Mouse (Mus musculus) adrenal gland, postnatal 10 days (tissue): ENCODE measurements around the gene Cfap52. TPM values are rescaled to one million over a fixed set of nuclear protein-coding genes. Genes with fewer than 3 reads are reported as not detected.

Experiments used
- DNase-seq: peaks from one replicate; pipeline ENCODE4 v3.0.0; 2021; ENCODE audit warnings: mixed read lengths
- total RNA-seq, 2 experiments: library from RNA; stranded (reverse); gene quantifications; 2 replicates each; pipeline ENCODE4 v1.2.3; 2021

The Cfap52 gene
- total RNA-seq, 2 experiments from 2014 or later = 0.55 TPM; not detected in 1

DNA sequence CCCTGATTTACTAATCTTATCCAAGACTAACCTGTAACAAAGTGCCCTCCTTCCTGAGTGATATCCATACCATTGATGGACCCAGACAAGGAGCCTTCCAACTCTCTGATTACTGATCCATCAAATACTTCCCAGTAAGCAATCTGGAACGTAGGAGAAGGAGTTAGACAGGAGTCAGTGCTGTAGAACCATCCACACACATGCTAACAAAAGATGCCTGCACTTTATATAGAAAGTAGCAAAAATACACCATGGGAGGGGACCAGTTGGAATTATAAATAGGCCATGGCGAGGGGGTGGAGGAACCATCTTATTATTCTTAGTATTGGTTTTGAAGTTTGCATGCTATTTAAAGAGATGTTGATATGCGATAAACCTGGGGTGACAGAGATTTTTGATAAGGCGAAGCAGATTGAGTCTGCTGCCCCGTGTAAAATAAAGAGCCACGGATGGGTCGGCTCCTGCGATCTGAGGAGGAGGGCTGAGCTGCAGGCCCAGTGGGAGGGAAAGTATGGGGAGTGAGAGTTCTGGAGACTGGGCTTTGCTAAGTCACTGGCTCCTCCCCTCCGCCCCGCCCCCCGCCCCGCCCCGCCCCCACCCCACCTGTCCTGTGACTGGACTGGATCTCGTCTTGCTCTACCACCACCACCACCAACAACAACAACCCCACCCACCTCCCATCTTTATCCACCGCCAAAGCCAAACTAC, 38.9 kb downstream of the Cfap52 start:
- no peak for DNase-seq

DNA sequence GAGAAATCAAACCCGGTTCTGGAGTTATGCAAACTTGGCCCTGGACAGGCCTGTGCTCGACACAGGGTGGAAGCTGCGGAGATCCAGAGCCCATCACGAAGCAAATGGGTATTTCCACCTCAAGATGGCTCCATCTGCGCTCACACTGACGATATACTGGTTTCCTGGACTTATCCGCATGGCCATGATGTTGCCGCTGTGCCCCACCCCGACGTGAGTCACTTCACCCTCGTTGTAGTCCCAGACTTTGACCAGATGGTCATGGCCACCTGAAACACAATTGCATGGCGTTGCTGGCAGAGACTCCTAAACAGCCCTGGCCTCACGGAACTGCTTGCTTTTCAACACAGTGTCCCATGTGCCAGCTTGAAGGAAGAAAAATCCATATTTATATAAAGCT, 40.5 kb downstream of the Cfap52 start:
- DNase-seq = no peak

DNA sequence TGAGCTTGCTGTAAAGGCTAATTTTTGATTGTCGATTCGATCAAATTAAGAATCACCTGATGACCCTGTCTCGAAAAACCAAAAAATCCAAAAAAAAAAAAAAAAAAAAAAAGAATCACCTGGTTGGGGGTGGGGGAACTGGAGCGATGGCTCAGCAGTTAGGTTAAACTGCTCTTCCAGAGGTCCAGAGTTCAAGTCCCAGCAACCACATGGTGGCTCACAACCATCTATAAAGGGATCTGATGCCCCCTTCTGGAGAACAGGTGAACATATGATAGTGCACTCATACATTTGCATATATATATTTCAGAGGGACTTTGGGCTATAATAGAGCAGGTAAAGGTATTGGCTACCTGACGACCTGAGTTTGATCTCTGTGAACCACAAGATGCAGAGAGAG, 41.7 kb downstream of the Cfap52 start:
- no peak for DNase-seq

DNA sequence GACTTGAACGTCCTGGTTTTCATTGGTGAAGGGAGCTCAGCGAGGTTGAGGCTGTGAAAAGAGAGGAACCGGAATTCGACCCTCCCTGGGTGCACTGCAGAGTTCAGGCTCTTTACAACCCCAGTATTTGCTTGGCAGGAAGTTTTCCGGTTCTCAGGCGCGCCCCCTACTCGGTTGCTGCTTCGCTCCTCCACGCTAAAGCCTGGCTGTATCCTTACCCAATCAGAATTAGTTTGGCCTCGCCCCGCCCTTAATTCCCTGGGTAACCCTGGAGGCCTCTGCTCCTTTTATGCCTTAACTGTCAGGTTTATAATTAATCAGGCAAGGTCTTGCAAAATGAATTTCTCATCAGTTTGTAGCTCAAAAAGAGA, 42.7 kb downstream of the Cfap52 start:
- DNase-seq = peak; percentile 77

DNA sequence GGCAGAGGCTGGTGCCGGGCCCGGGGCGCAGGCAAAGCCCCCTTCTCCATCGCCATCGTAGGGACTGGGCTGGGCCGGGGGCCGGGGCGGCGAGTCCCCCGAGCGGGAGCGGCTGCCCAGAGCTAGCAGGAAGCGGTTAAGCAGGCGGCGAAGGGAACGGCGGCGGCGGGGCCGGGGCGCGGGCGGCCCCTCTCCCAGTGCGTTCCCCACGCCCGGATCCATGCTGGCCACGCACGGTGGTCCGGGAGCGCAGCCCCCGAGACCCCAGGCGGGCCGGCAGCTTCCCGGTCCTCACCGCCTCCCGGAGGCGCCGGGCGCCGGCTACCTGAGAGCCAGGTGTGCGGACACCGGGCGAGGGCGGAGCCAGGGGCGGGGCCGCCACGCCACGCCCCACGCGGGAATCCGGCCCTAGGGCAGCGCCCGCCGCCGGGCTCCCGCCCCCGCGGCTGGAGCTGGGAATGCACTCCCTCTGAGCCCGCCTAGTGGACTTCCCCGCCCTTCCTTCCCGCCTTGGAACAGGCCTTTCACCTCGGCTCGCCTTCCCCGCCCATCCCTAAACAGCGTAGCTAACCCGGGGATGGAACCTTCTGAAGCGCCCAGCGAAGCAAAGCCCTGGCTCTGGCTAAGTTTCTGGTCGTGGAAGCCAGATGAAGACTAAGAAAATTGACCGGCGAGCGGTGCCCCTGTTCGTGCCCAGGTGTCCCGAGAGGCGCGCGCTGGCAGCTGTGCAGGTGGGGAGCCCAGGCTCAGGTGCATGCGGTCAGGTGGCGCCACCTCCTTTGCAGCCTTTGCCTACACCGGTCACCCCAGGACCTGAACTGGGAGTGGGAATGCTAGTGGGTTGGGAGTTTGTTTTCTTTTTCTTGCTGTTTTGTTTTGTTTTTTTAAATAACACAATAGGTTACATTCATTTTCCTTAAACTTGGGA, 43.4 kb downstream of the Cfap52 start, which contains the start of gene Usp43:
Usp43 (minus strand) TSS at position 327 of the 928 bp plus-strand sequence.
- peak; percentile 65 for DNase-seq

DNA sequence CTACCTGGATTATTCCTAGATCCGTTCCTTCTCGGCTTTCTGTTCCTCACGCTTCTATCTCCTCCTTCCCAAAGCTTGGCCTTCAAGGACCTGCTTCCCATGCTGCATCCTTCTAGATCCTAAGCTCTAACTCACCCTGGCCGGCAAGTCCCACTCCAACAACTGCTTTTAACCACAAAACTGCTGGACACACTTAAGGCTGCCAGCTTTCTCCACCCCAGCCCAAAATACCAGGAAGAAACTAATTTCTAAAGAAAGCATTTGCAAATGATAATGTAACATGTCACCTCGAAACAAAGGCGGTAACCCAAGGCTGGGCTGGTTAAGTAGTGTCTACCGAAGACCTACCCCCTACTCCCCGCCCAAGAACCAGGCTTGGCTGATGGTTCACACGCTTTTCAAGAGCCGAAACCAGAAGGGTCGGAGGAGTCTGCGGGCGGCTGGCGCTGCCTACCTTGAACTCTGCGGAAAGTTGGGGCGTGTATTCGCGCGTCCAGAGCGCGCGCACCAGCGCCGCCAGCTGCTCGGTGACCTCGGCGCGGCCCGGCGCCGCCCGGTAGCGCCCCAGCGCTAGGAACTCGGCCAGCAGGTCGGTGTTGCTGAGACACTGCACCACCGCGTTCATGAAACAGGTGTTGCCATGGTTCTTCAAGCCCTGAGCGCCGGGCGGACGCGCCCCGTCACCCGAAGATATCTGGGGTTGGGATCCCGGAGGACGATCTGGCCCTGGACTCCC, 44.2 kb downstream of the Cfap52 start:
- DNase-seq = peak; percentile 59

DNA sequence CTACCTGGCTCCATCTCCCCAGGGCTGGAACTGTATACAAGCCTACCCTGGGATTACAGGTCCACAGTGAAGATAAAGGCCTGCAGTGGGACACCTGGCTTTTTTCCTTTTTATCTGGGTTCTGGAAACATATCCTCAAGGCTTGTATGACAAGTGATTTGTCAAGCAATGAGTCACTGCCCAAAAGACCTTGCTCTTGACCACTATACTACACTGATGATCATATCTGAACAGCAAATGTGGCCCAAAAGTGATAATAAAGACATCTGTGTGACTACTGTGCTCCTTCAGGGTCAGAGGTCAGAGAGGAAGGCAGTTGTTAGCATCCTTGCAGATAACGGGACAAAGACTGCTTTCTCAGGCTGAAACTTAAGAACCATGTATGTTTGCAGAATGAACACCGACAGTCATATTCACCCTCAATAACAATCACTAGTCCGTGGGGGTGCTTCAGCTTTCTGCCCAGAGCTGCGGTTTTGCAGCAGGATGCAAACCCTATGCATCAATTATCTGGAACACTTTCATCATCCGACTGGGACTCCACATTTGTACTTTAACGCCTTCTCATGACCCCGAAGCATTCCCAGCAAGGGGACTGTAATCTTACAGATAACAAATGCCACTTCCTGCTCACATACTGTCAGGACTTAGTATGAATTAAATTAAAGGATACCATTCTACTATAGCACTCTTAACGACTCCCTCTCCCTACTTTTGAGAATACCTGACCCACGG, 45.1 kb downstream of the Cfap52 start:
- DNase-seq = no peak

DNA sequence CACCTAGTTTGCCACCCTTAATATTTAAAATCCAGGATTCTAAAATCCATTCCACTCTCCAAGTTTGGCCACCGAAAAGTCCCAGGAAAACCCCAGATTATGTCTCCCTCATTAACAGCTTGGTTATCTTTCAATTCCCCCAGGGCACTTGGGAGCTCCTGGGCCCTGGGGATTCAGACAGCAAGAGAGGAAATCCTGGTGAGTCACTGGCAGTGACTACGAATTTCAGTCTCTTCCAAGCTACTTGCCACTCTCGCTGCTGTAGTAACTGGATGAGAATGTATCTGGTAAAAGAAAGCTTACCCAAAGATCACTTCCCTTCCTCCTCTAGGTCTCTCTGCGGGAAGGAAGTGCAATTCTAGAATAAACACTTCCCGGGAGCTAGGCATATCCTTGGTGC, 45.9 kb downstream of the Cfap52 start:
- no peak for DNase-seq

DNA sequence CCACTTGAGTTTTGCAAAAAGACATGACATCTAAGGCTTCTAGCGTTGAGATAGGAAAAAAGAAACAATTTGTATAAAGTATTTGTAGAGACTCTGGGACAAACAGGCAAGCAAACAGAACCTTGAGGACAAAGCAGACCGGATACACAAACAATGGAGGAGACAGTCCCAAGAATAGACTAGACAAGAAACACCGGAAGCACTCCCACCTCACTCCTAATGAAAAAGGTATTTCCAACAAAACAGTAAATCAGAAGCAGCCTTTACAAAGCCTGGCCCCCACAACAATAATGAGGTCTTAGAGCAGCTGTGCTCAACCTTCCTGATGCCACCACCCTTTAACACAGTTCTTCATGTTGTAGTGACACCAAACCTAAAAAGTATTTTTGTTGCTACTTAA, 48.3 kb downstream of the Cfap52 start:
- DNase-seq = no peak

DNA sequence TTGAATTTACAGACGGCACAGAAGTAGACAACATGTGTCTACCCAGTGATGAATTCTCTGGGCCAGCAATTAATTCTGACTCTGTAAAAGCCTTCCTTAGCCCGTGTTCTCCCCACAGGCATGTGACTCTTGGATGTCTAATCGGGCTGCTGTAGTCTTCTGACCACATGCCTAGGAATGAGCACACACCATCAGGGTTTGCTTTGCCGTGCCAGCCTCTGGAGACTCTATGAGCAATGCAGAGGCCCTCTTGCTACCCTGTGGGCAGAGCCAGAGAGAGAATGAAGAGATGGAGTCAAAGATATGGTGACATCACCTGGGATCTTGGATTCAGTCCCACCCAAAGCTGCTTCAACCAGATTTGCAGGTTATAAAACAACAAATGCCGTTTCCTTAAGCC, 54.4 kb downstream of the Cfap52 start:
- DNase-seq = no peak

DNA sequence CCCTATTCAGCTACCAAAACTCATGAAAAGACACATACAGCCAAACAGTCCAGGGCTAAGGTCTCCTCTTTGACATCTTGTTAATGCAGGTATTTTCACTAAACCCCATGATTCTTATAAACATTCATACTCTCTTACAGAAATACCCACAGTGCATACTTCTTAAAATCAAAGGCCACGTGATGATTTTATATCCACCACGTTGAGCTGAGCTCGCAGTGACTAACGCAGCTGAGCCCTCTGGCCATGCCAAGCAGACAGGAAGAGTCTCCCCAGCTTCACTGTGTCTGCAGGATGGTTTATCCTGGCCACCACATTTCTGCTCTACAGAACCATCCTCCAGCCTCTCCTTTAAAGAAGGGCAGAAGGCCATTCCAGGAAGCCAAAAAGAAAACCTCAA, 61.7 kb downstream of the Cfap52 start:
- no peak for DNase-seq

DNA sequence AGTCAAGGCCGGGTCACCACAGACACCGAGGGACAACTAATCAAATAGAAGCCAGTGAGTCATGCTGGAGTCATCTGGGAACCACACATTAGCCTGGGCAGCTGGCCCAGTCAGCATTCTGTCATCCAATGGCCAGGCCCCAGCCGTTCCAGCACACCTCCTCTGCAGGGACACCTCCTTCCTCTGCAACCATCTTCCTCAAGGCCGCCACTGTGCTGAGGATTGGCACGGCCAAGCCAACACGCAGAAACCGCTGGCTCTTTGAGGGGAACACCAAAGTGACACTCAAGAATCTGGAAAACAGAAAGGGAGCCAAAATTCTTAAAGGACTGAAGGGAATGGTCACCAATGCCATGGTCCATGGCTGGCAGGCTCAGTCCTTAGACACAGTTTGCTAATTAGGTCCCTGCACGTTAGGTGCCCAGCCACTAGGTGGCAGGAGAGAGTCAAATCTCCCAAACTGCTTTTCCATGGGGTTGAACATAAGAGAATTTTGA, 68.3 kb downstream of the Cfap52 start:
- DNase-seq = peak; percentile 89

DNA sequence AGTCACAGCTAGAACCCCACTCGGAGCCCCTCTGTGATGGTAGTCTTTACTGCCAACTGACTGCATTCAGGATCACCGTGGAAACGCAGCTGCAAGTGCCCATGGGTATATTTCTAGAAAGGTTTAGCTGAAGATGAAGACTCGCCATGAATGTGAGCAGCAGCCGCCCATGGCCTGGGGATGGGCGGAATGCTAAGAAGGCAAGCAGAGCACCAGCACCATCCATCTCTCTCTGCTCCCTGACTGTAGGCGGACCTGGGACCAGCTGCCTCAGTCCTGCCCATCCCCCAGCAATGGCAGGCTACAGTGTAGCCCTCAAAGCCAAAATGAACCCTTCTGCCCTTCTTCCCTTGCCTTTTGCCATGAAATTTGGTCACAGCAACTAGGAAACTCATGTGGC, 69.8 kb downstream of the Cfap52 start:
- DNase-seq = no peak

DNA sequence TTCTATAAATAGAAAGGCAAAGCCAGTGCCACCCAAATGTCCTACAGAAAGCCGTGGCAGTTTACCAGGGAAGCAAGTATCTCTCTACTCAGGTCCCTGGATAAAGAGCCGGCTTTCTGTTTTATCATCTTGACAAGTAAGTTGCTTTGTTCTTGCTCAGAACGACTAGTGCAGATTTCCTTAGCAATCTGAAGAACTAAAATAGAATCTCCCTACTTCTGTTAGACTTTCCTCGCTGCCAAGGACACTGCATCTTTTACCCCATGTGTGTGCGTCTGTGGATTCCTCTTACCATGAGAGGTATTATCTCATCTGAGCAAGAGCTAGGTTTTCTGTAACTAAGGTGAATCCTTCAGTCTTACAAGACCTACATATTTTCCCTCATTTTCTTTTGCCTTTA, 76.9 kb downstream of the Cfap52 start:
- DNase-seq = no peak

DNA sequence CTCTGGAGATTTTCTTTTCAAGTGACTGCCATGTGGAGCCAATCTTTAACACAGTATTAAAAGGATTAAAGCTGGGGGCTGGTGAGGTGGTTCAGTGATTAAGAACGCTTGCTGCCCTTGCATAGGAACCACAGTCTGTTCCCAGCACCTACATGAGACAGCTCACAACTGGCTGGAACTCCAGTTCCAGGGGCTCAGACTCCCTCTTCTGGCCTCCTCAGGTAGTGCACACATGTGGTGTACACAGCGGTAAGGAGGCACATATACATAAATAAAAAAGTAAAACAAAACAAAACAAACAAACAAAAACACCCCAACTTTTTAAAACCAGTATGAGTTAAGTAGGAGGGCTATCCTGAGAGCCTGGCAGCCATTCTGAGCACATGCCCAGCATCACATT, 79.5 kb downstream of the Cfap52 start:
- DNase-seq = no peak

Other genes with a start within 250 kb of the Cfap52 start
- under 1 TPM in 1 of 2 experiments, not detected in 1; 0.06 TPM for gene Glp2r, start 194.5 kb downstream of the Cfap52 start, total RNA-seq
- gene Gsg1l2, start 191.0 kb downstream of the Cfap52 start, total RNA-seq = not detected
- 10 to 100 TPM in 1 of 2 experiments, 1 to 10 TPM in 1; 5.2 to 23.7 TPM for gene Dhrs7c, start 167.5 kb downstream of the Cfap52 start, total RNA-seq
- gene Usp43, start 43.5 kb downstream of the Cfap52 start, total RNA-seq = 1 to 10 TPM; 1.7 to 2.9 TPM
- 10 to 100 TPM; 33.2 to 34.1 TPM for gene Stx8, start 542 bp upstream of the Cfap52 start, total RNA-seq